Mouse (Mus musculus): ENCODE results near the gene Zdhhc18.
"Not testable (repeated sequence)": the region's sequence is repeated elsewhere in the genome, so short reads cannot be mapped to it uniquely, and the experiment has no call there.

Zdhhc18 gene

DNA sequence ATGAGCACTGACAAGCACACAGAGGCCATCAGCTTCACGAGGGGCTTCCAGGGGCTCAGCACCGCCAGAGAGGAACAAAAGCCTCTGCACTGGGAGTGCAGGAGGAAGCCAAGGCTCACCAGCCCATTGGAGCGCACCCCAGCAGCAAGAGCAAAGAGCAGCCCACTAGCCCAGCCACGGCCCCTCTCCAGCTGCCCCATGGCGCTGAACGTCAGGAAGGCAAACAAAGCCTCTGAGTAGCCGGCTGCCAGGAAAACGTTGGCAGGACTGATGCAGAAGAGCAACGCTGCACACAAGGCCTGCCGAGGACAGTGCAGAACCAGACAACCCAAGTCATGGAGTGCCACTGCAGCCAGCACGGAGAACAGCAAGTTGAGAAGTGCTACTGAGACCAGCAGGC lies 15.2 kb upstream of the Zdhhc18 start:
- in situ Hi-C loops (cut with MseI, MboI), result no loop called here

DNA sequence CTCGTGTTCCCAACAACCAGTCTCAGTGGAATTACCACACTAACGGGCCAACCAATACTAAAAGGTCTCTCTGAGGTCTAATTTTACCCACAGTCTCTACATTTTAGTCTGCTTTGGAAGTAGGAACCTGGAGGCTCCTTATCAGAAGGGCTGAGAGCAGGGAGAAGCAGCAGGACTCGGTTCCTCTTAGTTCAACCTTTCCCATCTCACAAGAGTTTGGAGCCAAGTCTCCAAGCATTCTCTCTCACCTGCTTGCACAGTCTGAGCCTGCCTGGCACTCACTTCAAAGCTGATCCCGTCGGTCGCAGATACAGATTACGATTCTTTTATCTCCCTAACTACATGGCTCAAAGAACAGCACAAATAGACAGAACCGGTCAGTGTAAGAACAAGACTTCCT lies 13.0 kb upstream of the Zdhhc18 start:
- in situ Hi-C loops (cut with MseI, MboI), result no loop called here

DNA sequence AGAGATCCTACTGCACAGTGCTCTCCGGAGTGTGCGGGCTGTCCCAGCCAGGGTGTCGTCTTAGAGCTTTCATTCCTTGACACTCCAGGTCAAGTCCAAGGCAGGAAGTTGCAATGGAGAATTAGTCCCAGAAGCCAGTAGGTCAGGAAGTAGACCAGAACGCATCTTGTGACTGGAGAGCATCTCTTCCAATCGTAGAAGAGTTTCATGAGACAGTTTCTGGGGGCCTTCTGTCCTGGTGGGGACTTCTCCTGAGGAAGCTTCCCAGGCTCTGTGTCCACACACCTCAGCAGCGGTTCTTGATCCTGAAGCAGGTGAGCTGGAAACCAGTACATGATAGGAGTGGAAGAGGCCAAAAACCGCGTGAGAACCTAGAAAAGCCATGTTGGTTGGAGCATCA lies 12.5 kb upstream of the Zdhhc18 start:
- in situ Hi-C loops (cut with MseI, MboI), result no loop called here

DNA sequence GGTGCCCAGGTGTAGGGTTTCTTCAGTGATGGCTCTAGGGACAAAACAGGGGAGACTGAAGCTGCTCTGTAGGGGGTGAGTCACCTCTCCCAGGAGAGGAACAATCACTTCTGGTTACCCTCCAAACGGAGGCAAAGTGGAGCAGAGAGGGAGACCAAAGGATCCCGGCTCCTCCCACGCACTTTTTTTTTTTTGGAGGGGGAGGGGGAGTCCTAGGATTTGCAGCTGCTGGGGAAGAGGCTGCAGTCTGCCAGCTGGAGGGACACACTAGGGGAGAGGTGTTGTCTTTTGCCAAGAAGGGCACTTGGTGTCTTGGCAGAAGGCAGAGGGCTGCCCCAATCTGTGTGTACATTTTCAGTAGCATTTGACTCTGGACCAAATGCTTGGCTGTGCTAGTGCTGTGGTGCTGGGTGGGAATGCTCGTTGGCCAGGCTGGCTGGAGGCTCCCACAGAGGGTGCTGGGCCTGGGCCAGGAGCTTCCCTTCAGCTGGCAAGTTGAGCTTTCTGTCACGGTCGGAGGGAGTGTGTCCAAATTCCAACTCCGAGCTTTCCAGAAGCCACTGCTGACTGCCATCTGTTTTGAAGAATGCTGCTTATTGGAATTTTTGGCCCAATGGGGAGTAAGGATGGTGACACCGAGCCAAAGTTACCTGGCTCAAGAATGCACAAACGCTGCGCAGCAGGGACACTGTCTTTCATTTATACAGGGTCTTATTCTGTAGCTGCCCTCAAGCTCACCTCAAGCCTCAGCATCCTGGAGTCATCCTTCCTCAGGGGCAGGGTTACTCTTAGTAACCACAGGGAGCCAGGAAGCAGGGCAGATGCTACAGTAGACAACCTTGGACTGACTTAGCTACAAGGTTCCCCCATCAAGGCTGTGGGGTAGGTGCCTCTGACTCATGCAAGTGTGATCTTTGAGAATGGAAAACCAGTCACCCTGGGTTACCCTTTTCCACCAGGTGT lies 10.5 kb upstream of the Zdhhc18 start:
- in situ Hi-C loops (cut with MseI, MboI), result no loop called here

DNA sequence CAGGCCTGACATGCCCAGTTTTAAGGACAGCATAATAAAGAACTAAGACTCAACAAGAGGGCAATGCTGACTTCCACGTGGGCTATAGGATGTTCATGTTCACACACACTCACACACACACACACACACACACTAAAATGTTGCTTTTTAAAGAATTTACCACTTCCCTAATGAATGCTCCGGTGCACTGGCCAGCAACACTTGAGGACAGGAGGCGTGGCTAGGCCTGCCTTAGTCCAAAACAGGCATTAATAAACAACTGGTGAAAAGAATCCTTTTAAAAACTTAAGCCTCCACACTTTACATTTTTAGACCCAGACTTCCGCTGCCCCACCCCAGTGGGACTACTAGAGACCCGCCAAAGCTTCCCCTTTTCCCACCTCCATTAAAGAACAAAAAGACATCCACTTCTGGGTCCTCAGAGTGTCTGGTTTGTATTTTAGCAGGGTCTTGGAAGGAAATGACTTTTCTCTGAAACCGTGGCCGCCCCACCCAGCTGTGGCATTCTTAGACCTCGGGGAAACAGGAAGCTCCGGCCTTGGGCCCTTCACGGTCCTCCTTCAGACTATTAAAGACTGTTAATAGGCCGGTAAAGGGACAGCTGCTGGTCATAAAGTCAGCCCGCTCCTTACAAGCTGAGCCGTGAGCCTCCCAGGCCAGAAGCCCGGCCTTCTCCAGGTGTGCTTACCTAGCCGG lies 9.7 kb upstream of the Zdhhc18 start:
- in situ Hi-C loops (cut with MseI, MboI), result no loop called here

DNA sequence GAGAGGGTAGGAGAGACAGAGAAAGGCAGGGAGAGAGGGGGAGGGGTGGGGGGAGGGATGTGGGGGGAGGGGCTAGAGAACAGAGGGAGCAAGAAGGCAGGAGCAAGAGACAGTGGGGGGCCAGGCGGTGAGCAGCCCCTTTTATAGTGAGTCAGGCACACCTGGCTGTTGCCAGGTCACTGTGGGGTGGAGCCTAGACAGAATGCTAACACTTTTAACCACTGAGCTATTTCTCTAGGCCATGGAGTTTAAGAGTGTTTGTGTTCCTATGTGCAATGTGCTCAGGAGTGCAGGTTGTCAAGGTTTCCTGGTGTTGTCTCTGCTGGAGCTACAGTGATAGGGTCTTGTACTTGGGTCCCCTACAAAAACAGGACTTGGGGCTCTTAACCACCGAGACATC lies 8.8 kb upstream of the Zdhhc18 start:
- in situ Hi-C loops (cut with MseI, MboI), result no loop called here

DNA sequence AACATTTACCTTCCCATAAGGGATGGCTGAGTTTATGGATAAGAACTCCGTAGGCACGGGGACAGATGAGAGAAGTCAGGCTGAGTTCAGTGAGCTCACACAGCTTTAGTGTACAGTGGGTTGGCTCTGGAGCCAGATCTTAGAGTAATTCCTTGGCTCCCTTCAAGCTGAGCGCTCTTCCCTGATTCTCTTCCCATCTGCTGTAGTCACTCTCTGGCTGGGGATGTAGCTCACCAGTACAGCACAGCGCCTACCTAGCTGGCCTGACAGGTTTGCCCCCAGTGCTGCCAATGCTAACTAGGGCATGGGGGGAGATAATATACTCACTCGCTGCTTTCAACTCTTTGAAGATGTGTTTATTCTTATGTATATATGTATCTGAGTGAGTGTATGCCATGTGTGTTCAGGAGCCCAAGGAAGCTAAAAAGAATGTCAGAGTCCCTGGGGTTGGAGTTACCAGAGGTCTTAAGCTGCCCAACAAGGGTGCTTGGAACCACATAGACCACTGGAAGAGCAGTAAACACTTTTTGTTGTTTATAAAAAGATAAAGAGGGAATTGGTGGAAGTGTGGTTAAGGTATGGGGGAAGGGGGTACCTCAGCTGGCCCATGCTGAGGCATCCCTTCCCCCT lies 8.0 kb upstream of the Zdhhc18 start:
- in situ Hi-C loops (cut with MseI, MboI), result no loop called here

DNA sequence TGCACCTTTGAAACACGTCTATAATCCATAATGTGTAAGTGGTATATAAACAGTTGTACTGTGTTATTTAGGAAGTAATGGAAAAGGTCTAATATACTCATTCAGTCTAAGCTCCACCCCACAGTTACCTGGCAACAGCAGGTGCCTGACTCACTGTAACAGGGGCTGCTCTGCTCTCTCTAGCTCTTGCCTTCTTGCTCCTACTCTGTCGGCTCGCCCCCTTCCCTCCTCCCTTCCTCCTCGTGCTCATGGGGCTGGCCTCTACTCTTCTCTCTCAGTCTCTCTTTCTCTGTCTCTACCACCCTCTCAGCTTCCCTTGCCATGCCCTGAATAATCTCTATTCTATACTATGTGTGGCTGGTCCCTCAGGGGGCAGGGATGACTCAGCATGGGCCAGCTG lies 7.0 kb upstream of the Zdhhc18 start:
- in situ Hi-C loops (cut with MseI, MboI), result no loop called here

DNA sequence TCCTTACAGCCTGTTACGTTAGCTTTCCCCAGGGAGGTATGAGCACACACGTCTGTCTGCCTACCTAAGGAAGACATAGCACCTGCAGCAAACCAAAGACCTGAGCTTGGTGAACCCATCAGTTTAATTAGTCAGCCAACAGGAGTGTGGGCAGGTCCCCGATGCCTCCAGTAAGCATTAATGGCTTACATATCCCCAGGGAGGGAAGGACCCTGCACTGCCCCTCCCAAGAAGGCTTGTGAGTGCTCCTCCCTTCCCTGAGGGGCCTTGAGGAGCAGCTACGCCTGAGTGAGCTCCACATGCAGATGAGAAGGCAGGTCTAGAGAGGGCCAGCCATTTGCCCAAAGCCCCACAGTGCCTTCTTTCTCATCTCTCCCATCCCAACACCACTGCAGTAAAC lies 6.3 kb upstream of the Zdhhc18 start:
- in situ Hi-C loops (cut with MseI, MboI), result no loop called here

DNA sequence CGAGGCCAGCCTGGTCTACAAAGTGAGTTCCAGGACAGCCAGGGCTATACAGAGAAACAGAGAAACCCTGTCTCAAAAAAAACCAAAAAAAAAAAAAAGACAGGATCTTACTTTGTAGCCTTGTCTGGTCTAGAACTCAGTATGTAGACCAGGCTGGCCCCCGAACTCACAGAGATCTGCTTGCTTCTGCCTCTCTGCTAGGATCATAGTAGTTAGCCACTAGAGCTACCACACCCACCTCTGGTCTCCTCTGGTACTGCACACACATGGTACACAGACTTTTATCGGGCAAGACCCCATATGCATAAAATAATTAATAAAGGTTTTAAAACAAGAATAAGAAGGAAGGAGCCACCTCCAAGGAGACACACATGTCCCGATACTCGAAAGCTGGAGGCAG lies 4.1 kb upstream of the Zdhhc18 start:
- in situ Hi-C loops (cut with MseI, MboI), result not testable (repeated sequence)

DNA sequence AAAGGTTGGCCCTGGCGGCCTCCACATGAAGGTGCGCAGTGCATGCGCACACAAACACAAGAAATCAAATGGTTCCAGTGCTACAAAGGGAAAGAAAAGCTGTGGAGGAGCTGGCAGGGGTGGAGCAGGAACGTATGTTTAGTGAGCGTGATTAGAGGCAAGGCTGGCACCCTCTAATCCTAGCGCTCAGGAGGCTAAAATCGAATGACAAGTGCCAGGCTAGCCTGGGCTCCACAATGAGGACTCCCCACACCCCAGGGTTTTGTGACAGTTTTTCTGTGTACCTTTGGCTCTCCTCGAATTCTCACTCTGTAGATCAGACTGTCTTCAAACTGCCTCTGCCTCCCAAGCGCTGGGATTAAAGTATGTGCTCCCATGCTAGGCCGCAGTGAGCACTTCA lies 2.8 kb upstream of the Zdhhc18 start:
- in situ Hi-C loops (cut with MseI, MboI), result no loop called here

DNA sequence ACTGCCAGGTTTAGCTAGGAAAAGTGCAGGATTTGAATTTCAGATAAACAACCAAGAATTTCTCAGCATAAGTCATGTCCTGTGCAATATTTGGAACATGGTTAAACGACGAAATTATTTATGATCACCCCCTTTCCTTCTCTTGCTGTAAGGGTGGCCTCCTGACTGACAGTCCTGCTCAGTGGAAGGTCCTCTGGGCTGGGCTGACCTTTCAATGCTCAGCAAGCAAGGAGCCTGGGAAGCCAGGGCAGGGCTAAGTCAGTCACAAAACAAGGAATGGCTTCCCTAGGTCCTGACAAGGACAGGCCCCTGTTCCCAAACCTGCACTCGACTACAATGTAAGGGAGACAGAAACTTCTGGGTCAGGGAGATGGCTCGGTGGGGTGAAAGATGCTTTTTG lies 2.0 kb upstream of the Zdhhc18 start:
- in situ Hi-C loops (cut with MseI, MboI), result no loop called here

DNA sequence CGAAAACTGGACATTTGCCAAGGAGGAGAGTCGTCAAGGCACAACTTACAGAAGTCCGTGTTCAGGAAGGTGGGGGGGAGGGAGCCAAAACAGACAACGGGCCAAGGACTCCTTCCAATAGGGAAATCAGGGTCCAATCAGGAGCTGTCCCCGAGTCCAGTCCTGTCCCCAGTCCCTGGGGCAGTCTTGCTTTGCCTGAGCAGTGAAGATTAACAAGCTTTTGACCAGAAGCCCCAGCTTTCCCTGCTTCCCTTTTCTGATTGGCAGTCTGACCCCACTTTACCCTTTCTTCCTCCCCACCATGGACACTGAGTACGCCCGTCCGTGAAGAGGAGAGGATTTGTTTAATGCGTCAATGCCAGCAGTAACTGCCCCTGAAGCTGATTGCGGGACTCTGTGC lies 1.5 kb upstream of the Zdhhc18 start:
- in situ Hi-C loops (cut with MseI, MboI), result no loop called here

DNA sequence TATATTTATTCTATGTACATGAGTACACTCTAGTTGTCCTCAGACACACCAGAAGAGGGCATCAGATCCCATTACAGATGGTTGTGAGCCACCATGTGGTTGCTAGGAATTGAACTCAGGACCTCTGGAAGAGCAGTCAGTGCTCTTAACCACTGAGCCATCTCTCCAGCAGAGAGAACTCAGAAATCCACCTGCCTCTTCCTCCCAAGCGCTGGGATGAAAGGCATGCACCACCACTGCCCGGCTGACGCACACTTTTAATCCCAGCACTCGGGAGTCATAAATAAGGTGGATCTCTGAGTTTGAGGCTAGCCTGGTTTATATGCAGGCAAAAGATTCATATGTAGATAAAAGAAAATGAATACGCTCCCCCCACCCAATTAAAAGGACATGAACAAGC lies 490 bp downstream of the Zdhhc18 start:
- in situ Hi-C loops (cut with MseI, MboI), result not testable (repeated sequence)

DNA sequence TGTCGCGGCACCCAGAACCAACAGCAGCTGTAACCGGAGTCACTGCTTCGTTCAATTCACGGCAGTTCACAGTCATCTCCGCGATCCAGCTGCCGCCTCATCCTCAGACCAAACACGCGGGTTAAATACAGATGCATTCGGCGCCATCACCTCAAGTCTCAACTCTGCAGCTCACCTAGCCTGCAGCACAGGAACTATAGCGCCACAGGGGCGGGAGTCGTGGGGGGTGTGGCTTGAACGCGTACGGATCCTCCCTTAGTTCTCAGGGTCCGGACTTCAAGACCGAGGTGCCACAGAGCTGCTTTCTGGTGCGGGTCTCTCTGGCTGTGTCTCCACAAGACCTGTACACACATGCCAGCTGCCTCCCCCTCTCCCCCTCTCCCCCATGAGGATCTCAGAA lies 4.3 kb downstream of the Zdhhc18 start:
- in situ Hi-C loops (cut with MseI, MboI), result no loop called here

DNA sequence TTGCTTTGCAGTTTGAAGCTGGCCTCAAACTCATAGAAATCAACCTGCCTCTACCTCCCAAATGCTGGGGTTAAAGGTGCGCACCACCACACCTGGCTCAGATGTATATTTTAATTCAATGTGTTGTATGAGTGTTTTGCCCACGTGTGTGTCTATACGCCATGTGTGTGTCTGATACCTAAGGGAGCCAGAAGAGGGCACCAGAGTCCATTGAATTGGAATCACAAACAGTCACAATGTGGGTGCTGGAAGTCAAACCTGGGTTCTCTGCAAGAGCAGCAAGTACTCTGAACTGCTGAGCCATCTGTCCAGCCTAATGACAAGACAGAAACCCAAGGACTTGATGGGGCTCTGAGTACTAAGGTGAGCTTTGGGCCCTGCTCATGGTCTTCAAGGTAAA lies 4.8 kb downstream of the Zdhhc18 start:
- in situ Hi-C loops (cut with MseI, MboI), result no loop called here

DNA sequence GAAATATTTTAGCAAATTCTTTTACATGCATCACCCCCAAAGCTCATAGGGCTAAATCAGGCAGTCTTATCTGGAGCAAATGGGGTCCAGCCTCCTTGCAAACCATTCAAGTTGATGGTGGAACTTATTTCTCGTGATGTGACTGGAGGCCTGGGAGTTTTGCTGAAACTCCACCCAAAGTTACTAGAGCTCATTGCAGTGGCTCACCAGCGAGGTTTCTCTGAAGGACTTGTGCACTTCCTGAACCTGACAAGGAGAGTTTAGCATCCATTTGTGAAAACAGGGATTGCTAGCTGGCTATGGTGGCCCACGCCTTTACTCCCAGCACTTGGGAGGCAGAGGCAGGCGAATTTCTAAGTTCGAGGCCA lies 15.9 kb downstream of the Zdhhc18 start:
- in situ Hi-C loops (cut with MseI, MboI), result no loop called here

DNA sequence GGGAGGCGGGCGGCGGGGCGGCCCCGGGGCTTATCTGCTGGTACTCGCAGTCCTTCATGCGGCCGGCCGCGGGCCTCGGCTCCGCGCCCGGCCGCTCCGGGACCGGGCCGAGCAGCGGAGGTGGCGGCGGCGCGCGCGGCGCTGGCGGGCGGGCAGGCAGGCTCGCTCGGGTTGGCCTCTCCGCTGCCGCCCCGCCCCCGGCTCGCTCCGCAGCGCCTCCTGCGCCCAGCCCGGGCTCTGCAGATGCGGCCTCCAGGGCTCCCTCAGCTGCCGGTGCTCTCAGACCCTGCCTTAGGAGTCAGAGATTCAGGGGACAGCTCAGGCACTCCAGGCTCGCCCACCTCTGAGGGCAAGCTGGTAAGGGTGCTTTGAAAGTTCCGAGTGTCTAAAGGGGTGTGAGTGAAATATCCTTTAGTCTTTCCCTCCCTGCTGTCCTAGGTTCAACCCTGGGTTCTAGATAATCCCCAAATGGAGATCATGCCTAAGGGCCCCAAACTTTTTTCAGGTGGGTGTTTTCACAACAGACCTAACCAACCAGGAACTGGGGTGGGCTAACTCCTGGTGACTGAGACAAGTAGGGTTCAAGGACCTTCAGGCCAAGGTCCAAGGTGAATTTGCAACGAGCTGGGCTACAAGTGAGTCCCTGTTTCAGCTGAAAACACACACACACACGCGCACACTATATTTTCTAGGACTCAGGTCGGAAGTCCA lies 16.5 kb downstream of the Zdhhc18 start:
- in situ Hi-C loops (cut with MseI, MboI), result no loop called here

DNA sequence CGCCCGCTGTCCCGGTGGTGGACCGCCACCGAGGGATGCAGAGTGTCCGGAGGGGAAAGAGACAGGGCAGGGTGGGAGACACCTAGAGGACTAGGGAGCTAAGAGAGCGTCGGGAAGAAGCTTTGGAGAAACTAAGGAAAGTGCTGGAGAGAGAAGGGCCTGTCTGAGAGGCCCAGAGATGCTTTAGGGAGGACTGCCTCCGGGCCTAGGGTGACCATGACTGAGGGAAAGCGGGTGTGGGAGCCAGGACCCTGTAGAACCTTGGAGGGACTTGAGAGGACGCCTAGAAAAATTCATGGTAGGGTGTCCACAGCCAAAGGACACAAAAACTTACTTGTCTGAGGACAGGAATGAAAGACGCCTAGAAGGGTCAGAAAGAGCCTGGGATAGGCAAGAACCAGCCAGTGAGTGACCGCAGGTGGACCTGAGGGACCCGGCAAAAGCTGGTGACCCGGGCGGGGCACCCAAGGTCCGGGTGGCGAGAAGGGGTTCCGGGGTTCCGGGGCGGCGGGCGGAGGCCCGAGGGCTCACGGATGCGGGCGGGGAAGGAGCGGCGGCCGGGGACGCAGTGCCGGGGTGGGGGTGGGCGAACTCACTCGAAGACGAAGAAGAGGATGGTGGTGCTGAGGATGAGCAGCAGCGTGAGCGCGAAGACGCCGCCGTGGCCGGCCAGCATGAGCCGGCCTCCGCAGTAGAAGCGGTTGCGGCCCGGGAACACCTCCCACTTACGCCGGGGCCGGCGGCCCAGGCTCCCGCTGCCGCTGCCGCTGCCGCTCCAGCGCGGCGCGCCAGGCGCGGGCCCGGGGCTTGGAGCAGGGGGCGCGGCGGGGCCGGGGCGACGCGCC lies 17.2 kb downstream of the Zdhhc18 start:
- in situ Hi-C loops (cut with MseI, MboI), result no loop called here

DNA sequence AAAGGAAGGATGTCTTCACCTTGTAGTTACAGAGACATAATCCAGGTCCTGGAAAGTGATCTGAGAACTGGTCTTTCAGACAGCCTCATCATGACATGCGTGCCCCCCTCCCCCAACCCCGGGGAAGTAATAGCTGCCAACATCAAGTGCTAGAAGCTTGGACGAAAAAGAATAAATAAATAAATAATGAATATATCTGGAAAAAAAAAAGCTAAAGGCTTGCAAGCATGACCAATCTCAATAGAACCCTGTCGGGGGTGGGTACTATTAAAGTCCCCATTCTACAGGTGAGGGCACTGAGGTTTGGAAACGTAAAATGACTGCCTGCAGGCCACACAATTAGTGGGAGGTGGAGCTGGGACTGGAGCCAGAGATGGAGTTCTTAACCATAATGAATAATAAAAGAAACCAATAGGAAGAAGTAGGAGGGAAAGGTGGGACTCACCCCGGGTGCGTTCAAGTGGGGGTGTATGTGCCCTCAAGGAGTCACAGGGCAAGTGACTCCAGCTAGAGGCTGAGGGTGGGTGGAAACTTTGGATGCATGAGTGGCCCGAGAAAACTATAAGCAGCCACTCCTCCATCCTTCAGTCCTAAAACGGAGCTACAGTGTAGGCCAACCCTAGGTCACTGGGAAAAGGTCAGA lies 18.1 kb downstream of the Zdhhc18 start:
- in situ Hi-C loops (cut with MseI, MboI), result no loop called here
